Mouse (Mus musculus): ENCODE measurements around the gene Krtap4-16. TPM values are rescaled to one million over a fixed set of nuclear protein-coding genes. Genes with fewer than 3 reads are reported as not detected.
"Not testable (repeated sequence)": the region's sequence is repeated elsewhere in the genome, so short reads cannot be mapped to it uniquely, and the experiment has no call there.

The Krtap4-16 gene
- polyA plus RNA-seq, 1 experiment from 2014 or later: not detected

GRCm38 (mm10) chr11:99804346-99804745, 47.1 kb downstream of the Krtap4-16 start, which contains the start of gene Gm11554:
Gm11554 (minus strand) TSS chr11:99804446.
- H3K9me3 ChIP-seq; H3K9ac ChIP-seq; H3K4me3 ChIP-seq; ATAC-seq (ENCODE audit: insufficient number of reproducible peaks, insufficient read depth, low FRiP score, low TSS enrichment); H3K36me3 ChIP-seq; H3K27me3 ChIP-seq; H3K4me2 ChIP-seq (replicated peaks); H3K27ac ChIP-seq; H3K4me1 ChIP-seq: not testable (repeated sequence)
- WGBS: no CpG with 5 or more reads among the region's 1 CpGs

Other genes with a start within 250 kb of the Krtap4-16 start
- gene Gm11938, start 248.3 kb downstream of the Krtap4-16 start, polyA plus RNA-seq (2016; fragmentation: Nextera tagmentation; extraction: Ambion mirVana): not detected in 2 replicates
- gene Gm11937, start 241.4 kb downstream of the Krtap4-16 start, polyA plus RNA-seq (2016; fragmentation: Nextera tagmentation; extraction: Ambion mirVana): not detected in 2 replicates
- gene Krtap2-4, start 236.8 kb downstream of the Krtap4-16 start, polyA plus RNA-seq (2016; fragmentation: Nextera tagmentation; extraction: Ambion mirVana): not detected in 2 replicates
- not detected in 2 replicates for gene Gm11562, start 231.2 kb downstream of the Krtap4-16 start, polyA plus RNA-seq (2016; fragmentation: Nextera tagmentation; extraction: Ambion mirVana)
- gene Krtap4-1, start 223.4 kb downstream of the Krtap4-16 start, polyA plus RNA-seq (2016; fragmentation: Nextera tagmentation; extraction: Ambion mirVana): not detected in 2 replicates
- not detected in 2 replicates for gene Krtap4-2, start 216.5 kb downstream of the Krtap4-16 start, polyA plus RNA-seq (2016; fragmentation: Nextera tagmentation; extraction: Ambion mirVana)
- gene Krtap4-7, start 207.5 kb downstream of the Krtap4-16 start, polyA plus RNA-seq (2016; fragmentation: Nextera tagmentation; extraction: Ambion mirVana): not detected in 2 replicates
- gene Gm11555, start 201.4 kb downstream of the Krtap4-16 start, polyA plus RNA-seq (2016; fragmentation: Nextera tagmentation; extraction: Ambion mirVana): not detected in 2 replicates
- gene Gm11563, start 192.6 kb downstream of the Krtap4-16 start, polyA plus RNA-seq (2016; fragmentation: Nextera tagmentation; extraction: Ambion mirVana): not detected in 2 replicates
- not detected in 2 replicates for gene Krtap4-6, start 185.6 kb downstream of the Krtap4-16 start, polyA plus RNA-seq (2016; fragmentation: Nextera tagmentation; extraction: Ambion mirVana)
- not detected in 2 replicates for gene Gm14190, start 160.9 kb downstream of the Krtap4-16 start, polyA plus RNA-seq (2016; fragmentation: Nextera tagmentation; extraction: Ambion mirVana)
- not detected in 2 replicates for gene Gm14180, start 117.3 kb downstream of the Krtap4-16 start, polyA plus RNA-seq (2016; fragmentation: Nextera tagmentation; extraction: Ambion mirVana)
- not detected in 2 replicates for gene Gm11595, start 78.7 kb downstream of the Krtap4-16 start, polyA plus RNA-seq (2016; fragmentation: Nextera tagmentation; extraction: Ambion mirVana)
- not detected in 2 replicates for gene Krtap4-8, start 70.9 kb downstream of the Krtap4-16 start, polyA plus RNA-seq (2016; fragmentation: Nextera tagmentation; extraction: Ambion mirVana)
- gene Krtap4-9, start 66.4 kb downstream of the Krtap4-16 start, polyA plus RNA-seq (2016; fragmentation: Nextera tagmentation; extraction: Ambion mirVana): not detected in 2 replicates
- gene Gm11596, start 58.1 kb downstream of the Krtap4-16 start, polyA plus RNA-seq (2016; fragmentation: Nextera tagmentation; extraction: Ambion mirVana): not detected in 2 replicates
- not detected in 2 replicates for gene Gm11569, start 52.7 kb downstream of the Krtap4-16 start, polyA plus RNA-seq (2016; fragmentation: Nextera tagmentation; extraction: Ambion mirVana)
- not detected in 2 replicates for gene Gm11554, start 47.2 kb downstream of the Krtap4-16 start, polyA plus RNA-seq (2016; fragmentation: Nextera tagmentation; extraction: Ambion mirVana)
- not detected in 2 replicates for gene Krtap4-13, start 41.7 kb downstream of the Krtap4-16 start, polyA plus RNA-seq (2016; fragmentation: Nextera tagmentation; extraction: Ambion mirVana)
- not detected in 2 replicates for gene Gm11564, start 35.9 kb downstream of the Krtap4-16 start, polyA plus RNA-seq (2016; fragmentation: Nextera tagmentation; extraction: Ambion mirVana)
- gene 2300003K06Rik, start 13.5 kb downstream of the Krtap4-16 start, polyA plus RNA-seq (2016; fragmentation: Nextera tagmentation; extraction: Ambion mirVana): not detected in 2 replicates
- not detected in 2 replicates for gene Gm11568, start 6.3 kb upstream of the Krtap4-16 start, polyA plus RNA-seq (2016; fragmentation: Nextera tagmentation; extraction: Ambion mirVana)
- gene Gm11559, start 12.9 kb upstream of the Krtap4-16 start, polyA plus RNA-seq (2016; fragmentation: Nextera tagmentation; extraction: Ambion mirVana): not detected in 2 replicates
- gene Krtap9-1, start 21.8 kb upstream of the Krtap4-16 start, polyA plus RNA-seq (2016; fragmentation: Nextera tagmentation; extraction: Ambion mirVana): not detected in 2 replicates
- gene Gm11567, start 27.6 kb upstream of the Krtap4-16 start, polyA plus RNA-seq (2016; fragmentation: Nextera tagmentation; extraction: Ambion mirVana): not detected in 2 replicates
- gene Krtap31-1, start 56.3 kb upstream of the Krtap4-16 start, polyA plus RNA-seq (2016; fragmentation: Nextera tagmentation; extraction: Ambion mirVana): not detected in 2 replicates
- not detected in 2 replicates for gene Gm11565, start 63.1 kb upstream of the Krtap4-16 start, polyA plus RNA-seq (2016; fragmentation: Nextera tagmentation; extraction: Ambion mirVana)
- gene Krtap31-2, start 84.7 kb upstream of the Krtap4-16 start, polyA plus RNA-seq (2016; fragmentation: Nextera tagmentation; extraction: Ambion mirVana): not detected in 2 replicates
- not detected in 2 replicates for gene Krtap9-5, start 96.9 kb upstream of the Krtap4-16 start, polyA plus RNA-seq (2016; fragmentation: Nextera tagmentation; extraction: Ambion mirVana)
- gene Krtap29-1, start 127.4 kb upstream of the Krtap4-16 start, polyA plus RNA-seq (2016; fragmentation: Nextera tagmentation; extraction: Ambion mirVana): not detected in 2 replicates
- not detected in 2 replicates for gene Krtap16-1, start 135.0 kb upstream of the Krtap4-16 start, polyA plus RNA-seq (2016; fragmentation: Nextera tagmentation; extraction: Ambion mirVana)
- gene Krtap17-1, start 142.4 kb upstream of the Krtap4-16 start, polyA plus RNA-seq (2016; fragmentation: Nextera tagmentation; extraction: Ambion mirVana): 0.29 TPM in 1 of 2 replicates, not detected in the other
- 0.15 TPM in 1 of 2 replicates, not detected in the other for gene Krt33a, start 164.6 kb upstream of the Krtap4-16 start, polyA plus RNA-seq (2016; fragmentation: Nextera tagmentation; extraction: Ambion mirVana)
- gene Krt33b, start 178.3 kb upstream of the Krtap4-16 start, polyA plus RNA-seq (2016; fragmentation: Nextera tagmentation; extraction: Ambion mirVana): 0.23 and 0.40 TPM in 2 replicates
- gene Krt34, start 189.9 kb upstream of the Krtap4-16 start, polyA plus RNA-seq (2016; fragmentation: Nextera tagmentation; extraction: Ambion mirVana): not detected in 2 replicates
- gene Krt31, start 198.9 kb upstream of the Krtap4-16 start, polyA plus RNA-seq (2016; fragmentation: Nextera tagmentation; extraction: Ambion mirVana): not detected in 2 replicates
- not detected in 2 replicates for gene Krt32, start 236.6 kb upstream of the Krtap4-16 start, polyA plus RNA-seq (2016; fragmentation: Nextera tagmentation; extraction: Ambion mirVana)
- gene Krt35, start 244.6 kb upstream of the Krtap4-16 start, polyA plus RNA-seq (2016; fragmentation: Nextera tagmentation; extraction: Ambion mirVana): not detected in 2 replicates